Mouse (Mus musculus): Measurements from ENCODE around the gene Tmem14a. TPM values are rescaled to one million over a fixed set of nuclear protein-coding genes. Genes with fewer than 3 reads are reported as not detected.
"Not testable (repeated sequence)": the region's sequence is repeated elsewhere in the genome, so short reads cannot be mapped to it uniquely, and the experiment has no call there.

The Tmem14a gene
- total RNA-seq (2014; fragmentation: Nextera tagmentation) (1.7 and 3.5 TPM in 2 replicates), total RNA-seq (2017) (4.0 and 4.9 TPM in 2 replicates), polyA plus RNA-seq (2012) (0.30 and 0.50 TPM in 2 replicates)

GRCm38 (mm10) chr1:21218489-21218919, at the start of gene Tmem14a:
Gene Tmem14a (plus strand): TSS chr1:21218575.
- Histone ChIP-seq H3K4me3 (ENCODE audit: low read depth, low read length) (peak within 1 kb of the TSS; percentile 69), H3K4me1 (ENCODE audit: insufficient read depth, low read depth, low read length) (no peaks in the 10 kb centered on the region; the same call in none of the 2 replicates), H3K36me3 (replicated peaks) (no peaks in the 10 kb centered on the region), H3K9me3 (replicated peaks) (no peaks in the 10 kb centered on the region), H3K27me3 (ENCODE audit: insufficient read depth, low read length) (peaks cover 9% of the 10 kb centered on the region; the same call in 1 of the 2 replicates)
- ATAC-seq (ENCODE audit: extremely low read depth, insufficient number of reproducible peaks, low FRiP score, poor library complexity, severe bottlenecking) (peak; percentile 76), DNase-seq (ENCODE audit: low spot score) (peak; percentile 64)
- no peak for TF ChIP-seq GATA2 (IDR thresholded peaks at IDR 0.05; ENCODE audit: borderline replicate concordance, low read depth, low read length)
- TF ChIP-seq CTCF (IDR thresholded peaks at IDR 0.05; ENCODE audit: low read depth, low read length), result peak; percentile 54

- TF ChIP-seq TAL1 (conservative IDR thresholded peaks at IDR 0.05; ENCODE audit: low read depth, low read length) (no peak), CTCF (IDR thresholded peaks at IDR 0.05; ENCODE audit: low read depth, low read length) (no peak), GATA2 (IDR thresholded peaks at IDR 0.05; ENCODE audit: borderline replicate concordance, low read depth, low read length) (no peak), POLR2AphosphoS5 (IDR thresholded peaks at IDR 0.05; ENCODE audit: insufficient replicate concordance, low read depth, low read length) (no peak), GATA1 (IDR thresholded peaks at IDR 0.05; ENCODE audit: borderline replicate concordance, low read length) (no peak)
- Histone ChIP-seq H3K27me3 (ENCODE audit: insufficient read depth, low read length) (no peaks in the 10 kb centered on the region), H3K4me3 (ENCODE audit: low read depth, low read length) (no peak overlapping the region), H3K36me3 (replicated peaks) (no peaks in the 10 kb centered on the region), H3K9me3 (replicated peaks) (no peaks in the 10 kb centered on the region), H3K4me1 (ENCODE audit: insufficient read depth, low read depth, low read length) (no peaks in the 10 kb centered on the region)
- DNase-seq (ENCODE audit: low spot score) (no peak), ATAC-seq (ENCODE audit: extremely low read depth, insufficient number of reproducible peaks, low FRiP score, poor library complexity, severe bottlenecking) (no peak)
Observed at GRCm38 (mm10) chr1:21185196-21185595, 33.2 kb upstream of the Tmem14a start.

GRCm38 (mm10) chr1:21206241-21206640, 12.1 kb upstream of the Tmem14a start:
- no peaks in the 10 kb centered on the region for H3K4me1 ChIP-seq (ENCODE audit: insufficient read depth, low read depth, low read length)
- TF ChIP-seq GATA2 (IDR thresholded peaks at IDR 0.05; ENCODE audit: borderline replicate concordance, low read depth, low read length) (no peak), CTCF (IDR thresholded peaks at IDR 0.05; ENCODE audit: low read depth, low read length) (no peak), POLR2AphosphoS5 (IDR thresholded peaks at IDR 0.05; ENCODE audit: insufficient replicate concordance, low read depth, low read length) (no peak), GATA1 (IDR thresholded peaks at IDR 0.05; ENCODE audit: borderline replicate concordance, low read length) (no peak), TAL1 (conservative IDR thresholded peaks at IDR 0.05; ENCODE audit: low read depth, low read length) (no peak)
- peaks cover 14% of the 10 kb centered on the region for H3K27me3 ChIP-seq (ENCODE audit: insufficient read depth, low read length)
- ATAC-seq (ENCODE audit: extremely low read depth, insufficient number of reproducible peaks, low FRiP score, poor library complexity, severe bottlenecking) (no peak), DNase-seq (ENCODE audit: low spot score) (no peak)
- no peak overlapping the region for H3K4me3 ChIP-seq (ENCODE audit: low read depth, low read length)
- H3K9me3 ChIP-seq (replicated peaks), result no peaks in the 10 kb centered on the region
- no peaks in the 10 kb centered on the region for H3K36me3 ChIP-seq (replicated peaks)

GRCm38 (mm10) chr1:21213537-21213936, 4.8 kb upstream of the Tmem14a start:
- not testable (repeated sequence) for DNase-seq (ENCODE audit: low spot score); H3K4me1 ChIP-seq (ENCODE audit: insufficient read depth, low read depth, low read length); H3K4me3 ChIP-seq (ENCODE audit: low read depth, low read length); H3K36me3 ChIP-seq (replicated peaks); H3K9me3 ChIP-seq (replicated peaks)
- H3K27me3 ChIP-seq (ENCODE audit: insufficient read depth, low read length), result peaks cover 11% of the 10 kb centered on the region; the same call in 1 of the 2 replicates
- peak; percentile 56; the same call in 1 of the 2 replicates for ATAC-seq (ENCODE audit: extremely low read depth, insufficient number of reproducible peaks, low FRiP score, poor library complexity, severe bottlenecking)

- not testable (repeated sequence) for H3K9me3 ChIP-seq (replicated peaks); H3K36me3 ChIP-seq (replicated peaks); H3K4me1 ChIP-seq (ENCODE audit: insufficient read depth, low read depth, low read length); ATAC-seq (ENCODE audit: extremely low read depth, insufficient number of reproducible peaks, low FRiP score, poor library complexity, severe bottlenecking); H3K4me3 ChIP-seq (ENCODE audit: low read depth, low read length); DNase-seq (ENCODE audit: low spot score)
- peaks cover 11% of the 10 kb centered on the region; the same call in 1 of the 2 replicates for H3K27me3 ChIP-seq (ENCODE audit: insufficient read depth, low read length)
Observed at GRCm38 (mm10) chr1:21213991-21214692, 4.2 kb upstream of the Tmem14a start.

- ATAC-seq (ENCODE audit: extremely low read depth, insufficient number of reproducible peaks, low FRiP score, poor library complexity, severe bottlenecking) (no peak), DNase-seq (ENCODE audit: low spot score) (no peak)
- Histone ChIP-seq H3K9me3 (replicated peaks) (no peaks in the 10 kb centered on the region), H3K4me3 (ENCODE audit: low read depth, low read length) (no peak overlapping the region), H3K4me1 (ENCODE audit: insufficient read depth, low read depth, low read length) (peaks cover 2% of the 10 kb centered on the region; the same call in 1 of the 2 replicates), H3K27me3 (ENCODE audit: insufficient read depth, low read length) (no peaks in the 10 kb centered on the region), H3K36me3 (replicated peaks) (no peaks in the 10 kb centered on the region)
- TF ChIP-seq GATA1 (IDR thresholded peaks at IDR 0.05; ENCODE audit: borderline replicate concordance, low read length), result no peak
- TF ChIP-seq TAL1 (conservative IDR thresholded peaks at IDR 0.05; ENCODE audit: low read depth, low read length), result no peak
- TF ChIP-seq GATA2 (IDR thresholded peaks at IDR 0.05; ENCODE audit: borderline replicate concordance, low read depth, low read length), result no peak
- no peak for TF ChIP-seq POLR2AphosphoS5 (IDR thresholded peaks at IDR 0.05; ENCODE audit: insufficient replicate concordance, low read depth, low read length)
- TF ChIP-seq CTCF (IDR thresholded peaks at IDR 0.05; ENCODE audit: low read depth, low read length), result no peak
Observed at GRCm38 (mm10) chr1:21227756-21228395, 9.5 kb downstream of the Tmem14a start.

GRCm38 (mm10) chr1:21228740-21229722, 10.7 kb downstream of the Tmem14a start:
- H3K4me1 ChIP-seq (ENCODE audit: insufficient read depth, low read depth, low read length); H3K4me3 ChIP-seq (ENCODE audit: low read depth, low read length); DNase-seq (ENCODE audit: low spot score); ATAC-seq (ENCODE audit: extremely low read depth, insufficient number of reproducible peaks, low FRiP score, poor library complexity, severe bottlenecking); H3K36me3 ChIP-seq (replicated peaks); H3K9me3 ChIP-seq (replicated peaks); H3K27me3 ChIP-seq (ENCODE audit: insufficient read depth, low read length): not testable (repeated sequence)
